Mouse (Mus musculus): ENCODE results near the gene Rcbtb2. TPM values are rescaled to one million over a fixed set of nuclear protein-coding genes. Genes with fewer than 3 reads are reported as not detected.

Gene Rcbtb2
- total RNA-seq, 1 experiment from 2014 or later, result 52.1 TPM

GRCm38 (mm10) chr14:73226849-73227248 lies 104.0 kb downstream of the Rcbtb2 start:
- no peak for ATAC-seq (replicated peaks in 1 of 2; ENCODE audit: insufficient read depth in 1 of 2, low FRiP score in 2 of 2, low TSS enrichment in 1 of 2, low read depth in 1 of 2, poor library complexity in 2 of 2, severe bottlenecking in 2 of 2)

- ATAC-seq (replicated peaks in 1 of 2; ENCODE audit: insufficient read depth in 1 of 2, low FRiP score in 2 of 2, low TSS enrichment in 1 of 2, low read depth in 1 of 2, poor library complexity in 2 of 2, severe bottlenecking in 2 of 2), result no peak
Measured at GRCm38 (mm10) chr14:73231286-73231982, 108.6 kb downstream of the Rcbtb2 start.

- no peak for ATAC-seq (replicated peaks in 1 of 2; ENCODE audit: insufficient read depth in 1 of 2, low FRiP score in 2 of 2, low TSS enrichment in 1 of 2, low read depth in 1 of 2, poor library complexity in 2 of 2, severe bottlenecking in 2 of 2)
Measured at GRCm38 (mm10) chr14:73234468-73235031, 111.7 kb downstream of the Rcbtb2 start.

- ATAC-seq (replicated peaks in 1 of 2; ENCODE audit: insufficient read depth in 1 of 2, low FRiP score in 2 of 2, low TSS enrichment in 1 of 2, low read depth in 1 of 2, poor library complexity in 2 of 2, severe bottlenecking in 2 of 2), result peak; percentile 72 to 74
Measured at GRCm38 (mm10) chr14:73237848-73238321, 115.0 kb downstream of the Rcbtb2 start, which contains the start of gene Lpar6. Gene Lpar6 (plus strand): TSS chr14:73237895.

GRCm38 (mm10) chr14:73238498-73239250 lies 115.8 kb downstream of the Rcbtb2 start:
- peak in 1 of 2 experiments; percentile 47; a peak in 2 of 4 replicates for ATAC-seq (replicated peaks in 1 of 2; ENCODE audit: insufficient read depth in 1 of 2, low FRiP score in 2 of 2, low TSS enrichment in 1 of 2, low read depth in 1 of 2, poor library complexity in 2 of 2, severe bottlenecking in 2 of 2)

- 0 out of 4 replicates have a peak, but pooled peaks of 1 of the 2 experiments have one; percentile 29 for ATAC-seq (replicated peaks in 1 of 2; ENCODE audit: insufficient read depth in 1 of 2, low FRiP score in 2 of 2, low TSS enrichment in 1 of 2, low read depth in 1 of 2, poor library complexity in 2 of 2, severe bottlenecking in 2 of 2)
Measured at GRCm38 (mm10) chr14:73239291-73239690, 116.5 kb downstream of the Rcbtb2 start.

- ATAC-seq (replicated peaks in 1 of 2; ENCODE audit: insufficient read depth in 1 of 2, low FRiP score in 2 of 2, low TSS enrichment in 1 of 2, low read depth in 1 of 2, poor library complexity in 2 of 2, severe bottlenecking in 2 of 2), result no peak
Measured at GRCm38 (mm10) chr14:73239857-73240256, 117.0 kb downstream of the Rcbtb2 start.

GRCm38 (mm10) chr14:73244061-73244597 lies 121.3 kb downstream of the Rcbtb2 start:
- ATAC-seq (replicated peaks in 1 of 2; ENCODE audit: insufficient read depth in 1 of 2, low FRiP score in 2 of 2, low TSS enrichment in 1 of 2, low read depth in 1 of 2, poor library complexity in 2 of 2, severe bottlenecking in 2 of 2), result no peak

GRCm38 (mm10) chr14:73250056-73250455 lies 127.2 kb downstream of the Rcbtb2 start:
- ATAC-seq (replicated peaks in 1 of 2; ENCODE audit: insufficient read depth in 1 of 2, low FRiP score in 2 of 2, low TSS enrichment in 1 of 2, low read depth in 1 of 2, poor library complexity in 2 of 2, severe bottlenecking in 2 of 2), result no peak

- no peak for ATAC-seq (replicated peaks in 1 of 2; ENCODE audit: insufficient read depth in 1 of 2, low FRiP score in 2 of 2, low TSS enrichment in 1 of 2, low read depth in 1 of 2, poor library complexity in 2 of 2, severe bottlenecking in 2 of 2)
Measured at GRCm38 (mm10) chr14:73252276-73252675, 129.4 kb downstream of the Rcbtb2 start.

- no peak for ATAC-seq (replicated peaks in 1 of 2; ENCODE audit: insufficient read depth in 1 of 2, low FRiP score in 2 of 2, low TSS enrichment in 1 of 2, low read depth in 1 of 2, poor library complexity in 2 of 2, severe bottlenecking in 2 of 2)
Measured at GRCm38 (mm10) chr14:73253453-73254251, 130.8 kb downstream of the Rcbtb2 start.

GRCm38 (mm10) chr14:73254412-73254811 lies 131.6 kb downstream of the Rcbtb2 start:
- ATAC-seq (replicated peaks in 1 of 2; ENCODE audit: insufficient read depth in 1 of 2, low FRiP score in 2 of 2, low TSS enrichment in 1 of 2, low read depth in 1 of 2, poor library complexity in 2 of 2, severe bottlenecking in 2 of 2), result no peak

GRCm38 (mm10) chr14:73255426-73255970 lies 132.7 kb downstream of the Rcbtb2 start:
- no peak for ATAC-seq (replicated peaks in 1 of 2; ENCODE audit: insufficient read depth in 1 of 2, low FRiP score in 2 of 2, low TSS enrichment in 1 of 2, low read depth in 1 of 2, poor library complexity in 2 of 2, severe bottlenecking in 2 of 2)

GRCm38 (mm10) chr14:73257348-73257747 lies 134.5 kb downstream of the Rcbtb2 start:
- ATAC-seq (replicated peaks in 1 of 2; ENCODE audit: insufficient read depth in 1 of 2, low FRiP score in 2 of 2, low TSS enrichment in 1 of 2, low read depth in 1 of 2, poor library complexity in 2 of 2, severe bottlenecking in 2 of 2), result no peak
